Comparison of ENCODE assay signal across 22 mouse cellular contexts in the genomic region with DNA sequence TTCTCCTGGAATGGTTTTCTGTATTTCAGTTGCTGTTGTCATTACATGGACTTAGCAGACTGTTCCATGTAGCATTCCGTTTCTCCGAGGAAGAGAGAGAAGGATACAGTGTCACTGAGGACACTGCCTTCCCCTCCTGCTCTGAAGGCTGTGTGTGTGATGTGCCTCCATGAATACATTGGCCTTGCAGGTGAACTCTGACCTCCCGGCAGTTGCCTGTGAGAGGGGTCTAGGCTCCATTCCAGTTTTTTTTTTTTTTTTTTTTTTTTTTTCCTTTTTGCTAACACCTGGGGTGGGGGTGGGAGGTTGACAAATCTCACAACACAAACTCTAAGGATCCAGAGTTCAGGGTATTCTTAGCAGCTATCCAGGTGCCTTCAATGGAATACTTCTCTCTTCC.
DNase-seq lines count a peak whose midpoint lies in the region; ATAC-seq and TF ChIP-seq lines count a peak whose summit lies in the region.
"Had no signal": no experiment of that assay in that cellular context is flagged by ENCODE, and none has a peak within 500 bp of the region (broad histone marks: within the 10 kb centered on the region; RNA-seq: fewer than 3 reads in every experiment).

No protein-coding gene starts in this region.

- H3K9ac ChIP-seq in kidney, postnatal 0 days (ENCODE audit: low read depth, low read length): no peak overlapping the region
- H3K9ac ChIP-seq in MEL (ENCODE audit: control insufficient read depth, low read depth, low read length, poor library complexity, severe bottlenecking): no peak overlapping the region
- no peak overlapping the region for H3K9ac ChIP-seq in liver, embryonic 13.5 days
- H3K9ac ChIP-seq in liver, postnatal 0 days (replicated peaks): no peak overlapping the region
- H3K9ac ChIP-seq: embryonic facial prominence, embryonic 15.5 days; forebrain, embryonic 15.5 days; heart, embryonic 15.5 days; hindbrain, embryonic 13.5 days had no signal

- H3K9me3 ChIP-seq in kidney, postnatal 0 days (replicated peaks; ENCODE audit: low read length): no peaks in the 10 kb centered on the region
- H3K9me3 ChIP-seq in MEL (replicated peaks; ENCODE audit: insufficient read depth, low read length): no peaks in the 10 kb centered on the region
- no peaks in the 10 kb centered on the region for H3K9me3 ChIP-seq in liver, embryonic 13.5 days (replicated peaks)
- no peaks in the 10 kb centered on the region for H3K9me3 ChIP-seq in liver, postnatal 0 days (ENCODE audit: low read length)
- H3K9me3 ChIP-seq: embryonic facial prominence, embryonic 15.5 days; forebrain, embryonic 10.5 days; forebrain, embryonic 15.5 days; heart, embryonic 15.5 days; hindbrain, embryonic 13.5 days had no signal

- H3K36me3 ChIP-seq in kidney, postnatal 0 days (ENCODE audit: insufficient read depth, low read length): peaks cover 23% of the 10 kb centered on the region
- peaks cover 0 to 34% of the 10 kb centered on the region in 2 experiments; a peak in 2 of 4 replicates for H3K36me3 ChIP-seq in MEL (ENCODE audit: control insufficient read depth in 1 of 2, insufficient read depth in 2 of 2, low read length in 2 of 2)
- H3K36me3 ChIP-seq in liver, embryonic 13.5 days: peaks cover 71% of the 10 kb centered on the region
- H3K36me3 ChIP-seq in liver, postnatal 0 days (replicated peaks; ENCODE audit: insufficient read depth, low read length): peaks cover 70% of the 10 kb centered on the region
- H3K36me3 ChIP-seq: forebrain, embryonic 15.5 days; hindbrain, embryonic 13.5 days had no signal

- TF ChIP-seq EP300 in MEL (IDR thresholded peaks at IDR 0.05; ENCODE audit: low read depth in 1 of 2, low read length in 2 of 2): no peak
- TF ChIP-seq EP300 in liver, postnatal 0 days (IDR thresholded peaks at IDR 0.05; ENCODE audit: low read depth): no peak

- no peaks in the 10 kb centered on the region for H3K79me2 ChIP-seq in MEL (ENCODE audit: control insufficient read depth, insufficient read depth, low read length, poor library complexity)

- TF ChIP-seq RAD21 in MEL (IDR thresholded peaks at IDR 0.05; ENCODE audit: low read depth, low read length): no peak

- 71% methylated on average over 3 of the region's 3 CpGs for WGBS in kidney, postnatal 0 days
- 68% methylated on average over 3 of the region's 3 CpGs for WGBS in liver, embryonic 13.5 days (ENCODE audit: insufficient replicate concordance)
- WGBS in liver, postnatal 0 days (ENCODE audit: insufficient replicate concordance): 51% methylated on average over 3 of the region's 3 CpGs

- DNase-seq in kidney, postnatal 0 days (ENCODE audit: low spot score): no peak
- DNase-seq in kidney, adult 11 months: no peak
- no peak for DNase-seq in MEL (ENCODE audit: low read depth, low spot score)
- DNase-seq in liver, embryonic 13.5 days: no peak
- DNase-seq in liver, postnatal 0 days: no peak
- no peak for DNase-seq in thymus, postnatal 25 days
- no peak for DNase-seq in T-cell, adult 2 months (ENCODE audit: low spot score)
- DNase-seq: adrenal gland, postnatal 10 days; cerebellum, adult 11 months; cerebellum, adult 8-10 months; cerebellum, postnatal 14 days; embryo, embryonic 11 days; gastrocnemius, postnatal 10 days; heart, adult 18-20 months; heart, postnatal 14 days had no signal

- H3K4me2 ChIP-seq in kidney, postnatal 0 days (ENCODE audit: low read length): no peak overlapping the region
- H3K4me2 ChIP-seq in liver, embryonic 13.5 days: no peak overlapping the region
- no peak overlapping the region for H3K4me2 ChIP-seq in liver, postnatal 0 days (ENCODE audit: low read depth, low read length)
- H3K4me2 ChIP-seq: embryonic facial prominence, embryonic 15.5 days; forebrain, embryonic 15.5 days; heart, embryonic 11.5 days; heart, embryonic 15.5 days; hindbrain, embryonic 13.5 days had no signal

- no peak overlapping the region for H3K4me3 ChIP-seq in kidney, postnatal 0 days (replicated peaks; ENCODE audit: low read depth, low read length)
- H3K4me3 ChIP-seq in MEL (ENCODE audit: control insufficient read depth in 1 of 2, insufficient read depth in 1 of 2, low read depth in 2 of 2, low read length in 2 of 2): no peak overlapping the region
- no peak overlapping the region for H3K4me3 ChIP-seq in liver, embryonic 13.5 days (replicated peaks)
- no peak overlapping the region for H3K4me3 ChIP-seq in liver, postnatal 0 days (ENCODE audit: low read depth, low read length)
- H3K4me3 ChIP-seq: embryonic facial prominence, embryonic 15.5 days; erythroblast, embryonic 14.5 days; forebrain, embryonic 10.5 days; forebrain, embryonic 15.5 days; heart, embryonic 15.5 days; hindbrain, embryonic 13.5 days had no signal

- 0 out of 2 replicates have a peak, but pooled peaks cover 4% of the 10 kb centered on the region for H3K4me1 ChIP-seq in kidney, postnatal 0 days (replicated peaks; ENCODE audit: insufficient read depth, low read length)
- H3K4me1 ChIP-seq in MEL (ENCODE audit: control insufficient read depth in 1 of 2, insufficient read depth in 2 of 2, low read length in 2 of 2): no peaks in the 10 kb centered on the region
- H3K4me1 ChIP-seq in liver, embryonic 13.5 days (replicated peaks): peaks cover 3% of the 10 kb centered on the region; the same call in 1 of the 2 replicates
- H3K4me1 ChIP-seq in liver, postnatal 0 days (ENCODE audit: insufficient read depth): no peaks in the 10 kb centered on the region
- H3K4me1 ChIP-seq: embryonic facial prominence, embryonic 15.5 days; forebrain, embryonic 10.5 days; forebrain, embryonic 15.5 days; hindbrain, embryonic 13.5 days had no signal

- no peaks in the 10 kb centered on the region for H3K27me3 ChIP-seq in kidney, postnatal 0 days (ENCODE audit: insufficient read depth, low read length)
- no peaks in the 10 kb centered on the region for H3K27me3 ChIP-seq in MEL (ENCODE audit: control insufficient read depth in 1 of 2, insufficient read depth in 2 of 2, low read length in 2 of 2)
- H3K27me3 ChIP-seq in liver, embryonic 13.5 days: no peaks in the 10 kb centered on the region
- no peaks in the 10 kb centered on the region for H3K27me3 ChIP-seq in liver, postnatal 0 days (ENCODE audit: insufficient read depth, low read length)
- H3K27me3 ChIP-seq: embryonic facial prominence, embryonic 15.5 days; forebrain, embryonic 15.5 days; heart, embryonic 15.5 days; hindbrain, embryonic 13.5 days had no signal

- no peak for ATAC-seq in kidney, postnatal 0 days (replicated peaks; ENCODE audit: low FRiP score, low read depth)
- peak; percentile 68 for ATAC-seq in liver, embryonic 13.5 days (ENCODE audit: low read depth)
- ATAC-seq in liver, postnatal 0 days: peak; percentile 58
- ATAC-seq: forebrain, embryonic 15.5 days had no signal

- peak overlapping the region; percentile 43; the same call in 1 of the 2 replicates for H3K27ac ChIP-seq in kidney, postnatal 0 days
- H3K27ac ChIP-seq in MEL (ENCODE audit: control insufficient read depth, low read depth, low read length): no peak overlapping the region
- H3K27ac ChIP-seq in liver, embryonic 13.5 days: no peak overlapping the region
- peak overlapping the region; percentile 73 for H3K27ac ChIP-seq in liver, postnatal 0 days (ENCODE audit: low read depth)
- H3K27ac ChIP-seq: embryonic facial prominence, embryonic 15.5 days; forebrain, embryonic 10.5 days; forebrain, embryonic 15.5 days; heart, embryonic 15.5 days; hindbrain, embryonic 13.5 days had no signal

- no peak for TF ChIP-seq CTCF in kidney, postnatal 0 days (IDR thresholded peaks at IDR 0.05; ENCODE audit: low read depth)
- TF ChIP-seq CTCF in MEL (IDR thresholded peaks at IDR 0.05 in 2 of 3, conservative IDR thresholded peaks at IDR 0.05 in 1 of 3; ENCODE audit: control insufficient read depth in 1 of 3, insufficient read depth in 1 of 3, low read depth in 2 of 3, low read length in 3 of 3, poor library complexity in 1 of 3, severe bottlenecking in 1 of 3): no peak
- no peak for TF ChIP-seq CTCF in liver, postnatal 0 days (IDR thresholded peaks at IDR 0.05; ENCODE audit: low read depth)

- no peak for TF ChIP-seq POLR2A in MEL (IDR thresholded peaks at IDR 0.05; ENCODE audit: control insufficient read depth in 1 of 2, insufficient read depth in 1 of 2, low read depth in 1 of 2, low read length in 2 of 2, poor library complexity in 1 of 2)

TF ChIP-seq in MEL, 35 proteins besides CTCF, POLR2A, EP300 and RAD21:
- 0 out of 2 replicates have a peak, but pooled peaks have one; percentile 8 for TF ChIP-seq ZNF384 (IDR thresholded peaks at IDR 0.05; ENCODE audit: low read depth, low read length)
- no peak for TF ChIP-seq GATA1 (IDR thresholded peaks at IDR 0.05; ENCODE audit: low read depth, low read length)
- TF ChIP-seq ELF1 (IDR thresholded peaks at IDR 0.05; ENCODE audit: low read depth, low read length): no peak

Comparison
In these comparisons a context has a peak if more than half of its experiments do, and no peak if none do; other contexts are left out.
1. H3K27ac ChIP-seq: peak in kidney, postnatal 0 days (single experiment) and liver, postnatal 0 days (single experiment); none in MEL (single experiment) and liver, embryonic 13.5 days (single experiment).